Mouse (Mus musculus): ENCODE measurements around the gene Fgfr2.

- TF ChIP-seq CTCF (IDR thresholded peaks at IDR 0.05; ENCODE audit: borderline replicate concordance, extremely low read depth, insufficient read depth, insufficient read length): no peak
- no peak for TF ChIP-seq POLR2A (IDR thresholded peaks at IDR 0.05; ENCODE audit: borderline replicate concordance, extremely low read depth, insufficient read depth, insufficient read length, poor library complexity, severe bottlenecking)
Measured at GRCm38 (mm10) chr7:132891561-132892310, 231.4 kb downstream of the Fgfr2 start.

All from brain, embryonic 14.5 days (tissue).